Mouse (Mus musculus) brain, embryonic 14.5 days (tissue): Measurements from ENCODE around the gene Mterf4.

Source experiments
- CTCF ChIP-seq: fragments of 200-500 bp; IDR thresholded peaks from 2 replicates; pipeline ENCODE4 v1.5.1; 2012; ENCODE audit warnings: inconsistent platforms, mild to moderate bottlenecking, moderate library complexity, borderline replicate concordance; ENCODE audit not compliant: insufficient read depth, insufficient read length; ENCODE audit errors: extremely low read depth
- POLR2A ChIP-seq: fragments of 200-500 bp; IDR thresholded peaks from 2 replicates; pipeline ENCODE4 v1.6.1; 2012; ENCODE audit warnings: mild to moderate bottlenecking, inconsistent platforms, borderline replicate concordance; ENCODE audit not compliant: poor library complexity, insufficient read depth, insufficient read length, severe bottlenecking; ENCODE audit errors: extremely low read depth

- TF ChIP-seq CTCF: no peak
- no peak for TF ChIP-seq POLR2A
Observed at GRCm38 (mm10) chr1:93268246-93268645, 37.5 kb downstream of the Mterf4 start.
